Mouse (Mus musculus) thymus, postnatal 0 days (tissue): ENCODE measurements around the gene Zdhhc23. TPM values are rescaled to one million over a fixed set of nuclear protein-coding genes. Genes with fewer than 3 reads are reported as not detected.

ENCODE experiments used
- DNase-seq: peaks from one replicate; pipeline ENCODE4 v3.0.0-alpha.2; 2015; ENCODE audit warnings: low spot score
- polyA plus RNA-seq: library from polyadenylated mRNA; unstranded; fragments of >200 nt; fragmentation: Nextera tagmentation; extraction: Ambion mirVana; gene quantifications from 2 replicates; pipeline ENCODE4 v1.2.1, GENCODE M21; 2015

The Zdhhc23 gene
- 1.7 and 2.8 TPM in 2 replicates for polyA plus RNA-seq

DNA sequence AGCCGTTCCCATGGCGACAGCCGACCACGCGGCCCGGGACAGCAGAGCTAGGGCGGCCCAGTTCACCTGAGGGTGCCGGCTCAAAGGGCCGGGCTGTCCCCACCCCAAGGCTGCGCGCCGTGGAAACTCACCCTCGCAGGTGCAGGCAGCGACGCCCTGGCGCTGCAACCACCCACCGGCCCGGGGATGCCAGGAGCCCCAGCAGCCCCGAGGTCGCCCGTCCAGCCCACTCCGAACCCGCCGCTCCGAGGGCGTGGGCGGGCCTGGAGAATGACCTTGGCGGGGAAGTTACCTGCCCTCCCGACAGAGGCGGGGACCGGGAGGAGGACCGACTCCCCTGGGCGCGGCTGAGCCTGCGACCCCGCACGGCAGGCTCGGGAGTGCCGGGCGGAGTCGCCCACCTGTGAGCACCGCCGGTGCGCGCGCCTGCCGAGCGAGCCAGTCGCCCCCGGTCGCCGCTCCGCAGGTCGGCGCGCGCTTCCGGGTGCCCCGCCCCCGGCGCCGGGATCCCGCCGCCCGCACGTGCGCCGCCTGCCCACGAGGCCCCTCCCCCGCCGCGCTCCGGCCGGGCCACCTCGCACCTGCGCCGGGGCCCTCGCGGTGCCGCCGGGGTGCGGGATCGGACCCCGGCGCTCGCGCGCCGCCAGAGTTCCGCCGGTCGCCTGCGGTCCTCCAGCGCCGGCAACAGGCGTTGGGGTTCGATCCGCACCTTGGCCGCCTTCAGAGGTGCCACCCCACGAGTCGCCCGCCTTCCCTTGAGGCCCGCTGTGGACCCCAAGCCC is at the start of gene Zdhhc23:
TSS of gene Zdhhc23 (minus strand) at position 464 of the 782 bp plus-strand sequence.
- DNase-seq = peak; percentile 70

DNA sequence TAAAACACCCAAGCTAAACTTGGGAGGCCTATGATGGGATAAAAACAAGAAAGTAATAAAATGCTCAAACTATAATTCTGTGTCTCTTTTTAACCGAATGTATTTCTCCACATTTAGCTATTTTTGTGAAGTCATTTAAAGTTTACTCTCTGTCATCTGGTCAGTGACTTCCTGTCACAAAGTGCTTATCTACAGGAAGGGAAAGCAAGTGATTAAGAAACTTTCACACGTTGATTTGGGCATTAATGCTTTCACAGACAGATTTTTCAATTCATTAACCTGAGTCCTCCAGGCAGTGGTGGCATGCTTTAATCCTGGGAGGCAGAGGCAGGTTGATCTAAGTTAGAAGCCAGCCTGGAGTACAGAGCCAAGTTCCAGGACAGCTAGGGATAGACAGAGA is 49.7 kb upstream of the Zdhhc23 start:
- no peak for DNase-seq

- no peak for DNase-seq
Measured at GRCm38 (mm10) chr16:44026822-44027221, 47.2 kb upstream of the Zdhhc23 start.

DNA sequence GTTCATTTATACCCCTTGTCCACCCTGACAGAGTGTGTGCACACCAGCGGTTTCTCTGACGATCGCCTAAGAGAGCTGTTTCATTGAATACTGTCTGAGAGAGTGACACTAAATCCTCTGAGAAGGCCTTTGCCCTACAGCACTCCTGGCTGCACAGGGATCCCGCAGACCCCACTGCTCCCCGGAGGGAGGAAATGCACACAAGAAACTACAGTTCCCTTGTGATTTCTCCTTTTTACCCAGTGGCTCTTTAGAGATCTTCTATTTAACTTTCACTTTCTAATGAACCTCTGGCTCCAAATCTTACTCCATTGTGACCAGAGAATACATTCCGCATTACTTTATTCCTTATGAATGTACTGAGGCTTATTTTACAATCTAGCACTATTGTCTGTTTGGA is 46.6 kb upstream of the Zdhhc23 start:
- no peak for DNase-seq

GRCm38 (mm10) chr16:44018986-44019548 is 39.5 kb upstream of the Zdhhc23 start:
- DNase-seq = no peak

GRCm38 (mm10) chr16:44018372-44018771 is 38.8 kb upstream of the Zdhhc23 start:
- DNase-seq = no peak

DNA sequence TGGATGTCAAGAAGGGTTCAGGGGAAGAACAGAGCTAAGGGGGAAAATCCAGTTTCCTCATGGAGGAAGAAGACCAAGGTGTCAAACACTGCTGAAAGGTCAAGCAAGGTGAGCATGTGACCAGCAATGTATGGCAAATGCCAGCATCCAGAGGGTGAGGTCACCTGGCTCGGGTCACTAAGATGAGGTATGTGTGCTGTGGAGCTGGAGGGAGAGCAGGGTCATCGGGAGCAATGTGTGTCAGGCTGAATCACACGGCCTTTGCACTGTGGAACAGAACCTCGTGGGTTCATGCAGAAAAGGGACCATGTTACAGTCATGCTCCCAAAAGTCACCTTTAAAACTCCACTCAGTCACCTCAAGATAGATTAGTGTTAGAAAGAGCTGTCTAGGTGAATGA is 38.1 kb upstream of the Zdhhc23 start:
- no peak for DNase-seq

GRCm38 (mm10) chr16:44016164-44016563 is 36.6 kb upstream of the Zdhhc23 start:
- DNase-seq = peak; percentile 60

GRCm38 (mm10) chr16:44015416-44016158 is 36.0 kb upstream of the Zdhhc23 start:
- no peak for DNase-seq

DNA sequence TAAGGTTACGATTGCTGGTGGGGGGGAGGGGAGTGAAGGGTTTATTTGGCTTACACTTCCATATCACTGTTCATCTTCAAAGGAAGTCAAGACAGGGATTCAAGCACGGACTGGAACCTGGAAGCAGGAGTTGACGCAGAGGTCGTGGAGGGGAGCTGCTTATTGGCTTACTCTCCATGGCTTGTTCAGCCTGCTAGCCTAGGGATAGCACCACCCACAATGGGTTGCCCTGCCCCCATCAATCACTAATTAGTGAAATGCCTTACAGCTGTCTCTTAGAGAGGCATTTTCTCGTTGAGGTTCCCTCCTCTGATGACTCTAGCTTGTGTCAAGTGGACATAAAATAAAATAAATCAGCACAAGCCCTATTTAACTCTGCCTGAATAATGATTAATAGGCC is 31.4 kb upstream of the Zdhhc23 start:
- no peak for DNase-seq

DNA sequence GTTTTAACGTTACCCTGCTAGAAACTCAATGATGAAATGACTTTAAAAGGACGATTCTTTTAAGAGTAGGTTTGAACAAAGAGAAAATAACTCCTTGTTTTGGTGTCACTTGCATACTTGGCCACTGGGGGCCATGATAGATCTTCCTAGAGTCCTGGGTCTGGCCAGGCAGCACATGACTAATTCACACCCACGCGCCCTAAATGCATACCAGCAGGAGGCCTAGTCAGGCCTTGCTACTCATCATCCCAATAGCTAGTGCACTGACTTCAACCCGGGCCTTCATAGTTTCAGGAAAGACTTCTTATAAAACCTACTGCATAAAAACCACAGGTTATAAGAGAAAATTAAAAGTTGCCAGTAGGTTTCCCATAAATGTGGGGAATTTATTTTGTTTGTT is 22.5 kb upstream of the Zdhhc23 start:
- DNase-seq = no peak

DNA sequence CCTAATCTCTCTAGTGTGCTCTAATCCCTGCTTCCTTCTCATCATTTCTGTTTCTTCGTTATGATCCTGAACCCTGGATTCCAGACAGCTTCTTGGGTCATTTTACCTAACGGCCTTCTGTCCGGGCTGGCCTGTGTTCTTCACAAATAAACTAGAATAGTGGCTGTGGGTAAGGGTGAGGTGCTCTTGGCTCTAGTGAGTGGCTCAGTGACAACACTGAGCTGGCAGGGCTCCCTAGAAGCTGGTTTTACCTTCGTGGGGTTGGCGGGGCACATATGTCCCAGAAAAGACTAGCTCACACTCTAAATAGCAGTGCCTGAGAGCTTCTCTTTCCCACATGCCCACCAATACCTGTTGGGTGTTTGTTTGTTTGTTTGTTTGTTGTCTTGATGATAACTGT is 19.9 kb upstream of the Zdhhc23 start:
- no peak for DNase-seq

DNA sequence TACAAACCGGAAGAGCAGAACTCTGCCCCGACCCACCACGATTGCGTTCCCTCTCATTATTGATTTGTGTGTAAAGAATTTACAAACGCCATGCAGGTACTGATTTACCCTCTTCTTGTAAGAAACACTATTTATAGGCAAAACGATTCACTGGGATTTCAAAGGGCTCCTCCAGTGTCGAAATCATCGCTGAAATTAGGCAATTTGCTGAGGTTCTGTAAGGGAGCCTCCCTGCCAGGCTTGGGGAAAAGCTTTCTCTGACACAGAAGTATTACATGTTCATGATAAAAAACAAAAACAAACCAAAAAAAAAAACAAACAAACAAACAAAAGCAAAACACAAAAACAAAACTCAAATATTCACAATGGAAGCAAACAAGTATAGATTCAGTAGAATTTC is 19.5 kb upstream of the Zdhhc23 start:
- no peak for DNase-seq

- DNase-seq = no peak
Measured at GRCm38 (mm10) chr16:43994623-43995022, 15.0 kb upstream of the Zdhhc23 start.

DNA sequence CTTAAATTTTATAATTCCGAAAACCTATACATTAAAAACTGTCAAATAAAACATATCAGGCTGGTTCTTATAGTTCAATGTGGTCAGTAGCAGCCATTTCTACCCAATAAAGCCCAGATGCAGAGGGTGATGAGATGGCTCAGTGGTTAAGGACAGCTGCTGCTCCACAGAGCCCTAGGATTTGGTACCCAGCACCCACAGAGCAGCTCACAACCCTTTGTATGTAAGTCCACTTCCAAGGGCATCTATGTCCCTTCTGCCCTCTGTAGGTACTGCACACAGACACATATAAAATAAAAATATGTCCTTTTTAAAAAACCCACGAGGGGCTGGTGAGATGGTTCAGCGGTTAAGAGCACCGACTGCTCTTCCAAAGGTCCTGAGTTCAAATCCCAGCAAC is 6.7 kb upstream of the Zdhhc23 start:
- DNase-seq = no peak

DNA sequence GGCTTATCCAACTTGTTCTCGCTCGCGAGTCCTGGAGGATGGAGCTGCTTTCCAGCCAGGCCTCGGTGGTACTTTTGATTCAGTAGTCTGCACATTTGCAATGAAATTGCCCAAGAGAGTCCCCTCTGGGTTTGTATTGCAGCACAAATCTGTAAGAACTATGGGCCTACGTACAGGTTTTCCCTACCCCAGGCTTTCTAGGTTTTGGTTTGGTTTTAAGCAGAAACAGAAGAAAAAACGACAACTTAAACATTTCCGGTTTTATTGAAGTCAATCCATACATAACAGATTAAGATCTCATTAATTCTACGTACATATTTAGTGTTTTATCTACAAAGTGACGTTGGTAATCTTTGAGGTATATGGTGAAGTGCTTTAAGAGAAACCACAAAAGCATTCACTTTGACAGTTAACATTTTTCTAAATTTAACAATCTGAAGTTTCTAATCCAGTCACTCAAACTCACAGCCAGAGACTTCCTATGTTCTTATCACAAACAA is 569 bp upstream of the Zdhhc23 start:
- DNase-seq = peak; percentile 32

DNA sequence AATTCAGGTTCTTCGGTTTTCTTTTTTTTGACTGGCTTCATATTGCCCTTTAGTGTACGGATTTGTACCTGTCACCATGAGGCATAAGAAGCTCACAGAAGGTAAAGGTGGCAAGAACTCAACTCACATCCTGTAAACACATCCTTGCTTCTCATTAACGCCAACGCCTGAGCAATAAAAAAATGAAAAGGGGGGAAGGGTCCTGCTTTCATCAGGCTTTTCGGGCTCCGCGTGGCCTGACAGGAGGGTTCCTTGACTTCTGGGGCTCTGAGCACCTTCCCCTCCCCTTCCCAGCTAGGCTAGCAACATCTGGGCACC is 622 bp downstream of the Zdhhc23 start:
- no peak for DNase-seq

- DNase-seq = no peak
Measured at GRCm38 (mm10) chr16:43973606-43974220, 5.9 kb downstream of the Zdhhc23 start.

DNA sequence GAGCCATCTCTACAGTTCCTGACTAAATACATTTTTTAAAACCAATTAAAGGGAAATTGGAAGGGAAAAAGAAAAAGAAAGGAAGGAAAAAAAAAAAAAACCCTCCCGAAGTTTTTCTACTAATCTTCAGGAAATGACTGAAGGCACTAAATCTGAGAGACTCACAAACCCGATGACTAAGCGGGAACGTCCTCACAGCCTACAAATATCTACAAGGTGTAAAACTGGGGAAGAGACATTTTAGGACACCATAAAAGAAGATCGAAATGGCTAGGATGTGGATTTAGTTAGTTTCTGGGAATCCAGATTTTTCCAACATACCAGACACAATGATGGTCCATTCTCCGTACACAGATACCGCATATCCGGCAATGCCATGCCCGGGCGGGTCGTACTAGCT is 6.4 kb downstream of the Zdhhc23 start:
- no peak for DNase-seq

- DNase-seq = no peak
Measured at GRCm38 (mm10) chr16:43972391-43972790, 7.2 kb downstream of the Zdhhc23 start.

DNA sequence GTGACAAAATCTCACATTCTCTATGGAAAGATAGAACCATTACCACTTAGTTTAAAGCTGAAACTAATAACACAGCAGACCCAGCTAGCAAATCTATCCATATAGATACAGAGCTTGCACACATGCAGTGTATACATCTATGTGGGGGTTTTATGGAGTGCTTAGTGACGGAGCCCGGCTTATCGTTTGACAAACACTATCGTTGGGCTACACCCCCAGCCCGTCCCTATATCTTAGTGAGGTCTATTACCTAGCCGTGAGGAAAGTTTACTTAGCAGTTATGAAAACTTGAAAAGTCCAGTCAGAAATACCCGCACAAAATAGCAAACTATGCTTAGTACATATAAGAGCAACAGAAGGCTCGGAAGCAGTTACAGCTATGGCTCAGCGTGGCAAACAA is 7.8 kb downstream of the Zdhhc23 start:
- no peak for DNase-seq

DNA sequence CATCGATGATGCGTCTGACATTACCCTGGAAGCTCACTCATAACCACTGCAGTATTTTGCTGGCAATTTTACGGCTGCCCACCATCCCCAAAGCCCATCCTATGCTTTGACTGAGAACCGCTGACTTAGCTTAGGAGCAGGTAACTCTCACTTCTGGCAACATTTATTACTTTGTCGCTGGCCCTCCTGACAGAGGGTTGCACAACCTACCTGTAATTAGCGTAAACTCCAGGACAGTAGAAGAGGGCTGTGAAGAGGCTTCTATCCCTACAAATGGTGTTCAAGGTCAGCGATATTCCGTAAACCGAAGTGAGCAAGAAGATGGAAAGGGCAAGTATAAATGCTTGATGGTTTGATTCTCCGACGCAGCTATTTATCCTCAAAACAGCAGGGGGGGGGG is 8.4 kb downstream of the Zdhhc23 start:
- no peak for DNase-seq
